Mouse (Mus musculus) lung, embryonic 15.5 days (tissue): ENCODE measurements around the gene Fdx1l. TPM values are rescaled to one million over a fixed set of nuclear protein-coding genes. Genes with fewer than 3 reads are reported as not detected.

Experiments used
- ATAC-seq: fragments of 200-750 bp; cut with Nextera tagmentation; 2 replicates; pipeline ENCODE4 v1.8.0; 2017; ENCODE audit warnings: moderate number of reproducible peaks, borderline replicate concordance; ENCODE audit not compliant: low FRiP score, low TSS enrichment; ENCODE audit errors: extremely low read depth
- H3K27ac ChIP-seq: fragments of 300-500 bp; sonication (generic); 2 replicates; pipeline ENCODE4 v1.5.1; 2015; ENCODE audit warnings: moderate library complexity, mild to moderate bottlenecking, inconsistent platforms
- H3K27me3 ChIP-seq: fragments of 300-500 bp; sonication (generic); 2 replicates; pipeline ENCODE4 v1.6.1; 2015; ENCODE audit warnings: inconsistent platforms
- H3K36me3 ChIP-seq: fragments of 300-500 bp; sonication (generic); 2 replicates; pipeline ENCODE4 v1.6.1; 2015; ENCODE audit warnings: inconsistent platforms
- H3K4me1 ChIP-seq: fragments of 300-500 bp; sonication (generic); 2 replicates; pipeline ENCODE4 v1.6.1; 2015; ENCODE audit warnings: inconsistent platforms
- H3K4me2 ChIP-seq: fragments of 300-500 bp; sonication (generic); 2 replicates; pipeline ENCODE4 v1.6.1; 2015; ENCODE audit warnings: inconsistent platforms, mild to moderate bottlenecking, moderate library complexity
- H3K4me3 ChIP-seq: fragments of 300-500 bp; sonication (generic); 2 replicates; pipeline ENCODE4 v1.5.1; 2015; ENCODE audit warnings: mild to moderate bottlenecking, inconsistent platforms
- H3K9ac ChIP-seq: fragments of 300-500 bp; sonication (generic); 2 replicates; pipeline ENCODE4 v1.6.1; 2015; ENCODE audit warnings: inconsistent platforms
- H3K9me3 ChIP-seq: fragments of 300-500 bp; sonication (generic); 2 replicates; pipeline ENCODE4 v1.6.1; 2016; ENCODE audit warnings: inconsistent platforms
- WGBS: fragments of 180-500 bp; shearing (Covaris S2); methylation state at CpG from one replicate; pipeline ENCODE4 v1.1.7; 2015; 5-methylcytosine and 5-hydroxymethylcytosine counted together
- polyA plus RNA-seq: library from polyadenylated mRNA; unstranded; fragments of >200 nt; fragmentation: Nextera tagmentation; extraction: Ambion mirVana; gene quantifications from 2 replicates; pipeline ENCODE4 v1.2.1, GENCODE M21; 2015

Gene Fdx1l
- polyA plus RNA-seq, 1 experiment from 2014 or later: 55.3 TPM

- no peak for ATAC-seq
- Histone ChIP-seq H3K27ac (no peak overlapping the region), H3K9me3 (no peaks in the 10 kb centered on the region), H3K9ac (no peak overlapping the region), H3K27me3 (peaks cover 79% of the 10 kb centered on the region), H3K4me2 (no peak overlapping the region), H3K4me3 (no peak overlapping the region), H3K36me3 (no peaks in the 10 kb centered on the region), H3K4me1 (peaks cover 71% of the 10 kb centered on the region)
- 5% methylated on average over 17 of the region's 17 CpGs for WGBS
Observed at GRCm38 (mm10) chr9:21034481-21035085, 38.8 kb downstream of the Fdx1l start.

- WGBS: 1% methylated on average over 34 of the region's 34 CpGs
Observed at GRCm38 (mm10) chr9:21033136-21033535, 40.3 kb downstream of the Fdx1l start.

DNA sequence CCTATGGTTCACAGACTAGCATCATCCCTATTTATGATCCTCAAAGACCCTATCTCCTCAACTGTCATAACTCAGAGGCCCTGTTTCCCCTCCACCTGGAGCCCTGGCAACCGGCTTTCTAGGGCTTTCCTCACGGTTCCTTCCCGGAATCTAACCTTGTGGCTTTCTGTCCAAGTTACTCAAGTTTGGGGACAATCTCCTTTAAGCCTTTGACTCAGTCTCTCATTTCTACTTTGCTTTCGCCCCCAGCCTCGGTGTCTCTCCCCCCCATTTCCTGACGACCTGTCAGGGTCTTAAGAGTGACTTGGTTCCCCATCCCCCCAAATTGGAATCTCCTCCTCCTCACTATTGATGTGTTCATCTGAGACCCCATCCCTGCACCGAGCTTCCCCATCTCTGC lies 40.9 kb downstream of the Fdx1l start:
- Histone ChIP-seq H3K4me3 (peak overlapping the region; percentile 50), H3K36me3 (no peaks in the 10 kb centered on the region), H3K27ac (no peak overlapping the region), H3K9ac (peak overlapping the region; percentile 44; the same call in 1 of the 2 replicates), H3K4me1 (peaks cover 80% of the 10 kb centered on the region), H3K27me3 (peaks cover 58% of the 10 kb centered on the region), H3K4me2 (peak overlapping the region; percentile 97), H3K9me3 (no peaks in the 10 kb centered on the region)
- ATAC-seq: no peak
- 3% methylated on average over 7 of the region's 7 CpGs for WGBS

More at GRCm38 (mm10) chr9:21033136-21033535, 40.3 kb downstream of the Fdx1l start:
- Histone ChIP-seq H3K9me3 (no peaks in the 10 kb centered on the region), H3K4me2 (peak overlapping the region; percentile 97), H3K27me3 (peaks cover 65% of the 10 kb centered on the region), H3K4me1 (peaks cover 79% of the 10 kb centered on the region), H3K36me3 (no peaks in the 10 kb centered on the region), H3K27ac (no peak overlapping the region), H3K4me3 (peak overlapping the region; percentile 50), H3K9ac (peak overlapping the region; percentile 44)
- ATAC-seq: peak; percentile 68

GRCm38 (mm10) chr9:21031896-21032351 lies 41.5 kb downstream of the Fdx1l start, which contains the start of gene Icam5:
Gene Icam5, plus strand, starts transcription at chr9:21032073.
- Histone ChIP-seq H3K4me1 (peaks cover 80% of the 10 kb centered on the region), H3K27me3 (peaks cover 53% of the 10 kb centered on the region), H3K4me3 (peak within 1 kb of the TSS; percentile 50), H3K4me2 (peak within 1 kb of the TSS; percentile 97), H3K36me3 (no peaks in the 10 kb centered on the region), H3K27ac (peak within 1 kb of the TSS; percentile 58), H3K9me3 (no peaks in the 10 kb centered on the region), H3K9ac (peak within 1 kb of the TSS; percentile 44)
- ATAC-seq: no peak
- WGBS: under 1% methylated on average over 35 of the region's 35 CpGs

DNA sequence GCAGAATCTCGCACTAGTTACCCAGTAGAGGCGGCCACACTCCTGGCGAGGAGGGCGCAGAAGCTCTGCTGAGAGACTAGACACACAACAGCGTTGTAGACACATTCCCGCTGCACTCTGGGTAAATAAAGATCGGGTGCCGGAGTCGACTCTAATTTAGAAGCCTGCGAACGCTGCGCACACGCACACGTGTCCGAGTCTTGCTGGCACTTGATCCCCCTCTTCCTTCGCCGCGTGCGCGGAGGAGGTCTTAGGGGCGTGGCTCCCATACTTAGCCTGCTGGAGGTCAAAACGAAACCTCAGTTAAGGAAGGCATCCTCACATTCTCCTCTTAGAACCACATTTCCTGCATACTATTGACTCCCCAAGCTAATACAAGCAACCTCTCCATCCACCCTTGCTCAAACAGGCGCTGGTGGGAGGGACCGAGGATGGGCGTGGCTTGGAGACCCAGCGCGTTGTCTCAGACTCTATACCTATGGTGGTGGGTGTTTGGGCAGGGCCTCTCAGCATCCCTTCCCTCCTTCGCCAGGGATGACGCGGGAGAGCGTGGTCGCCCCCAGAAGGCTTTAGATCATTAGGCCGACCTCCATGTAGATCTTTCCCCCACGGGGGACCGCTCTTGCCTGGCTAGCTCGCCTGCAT lies 42.0 kb downstream of the Fdx1l start:
- ATAC-seq: peak; percentile 29; the same call in 1 of the 2 replicates
- Histone ChIP-seq H3K27me3 (peaks cover 47% of the 10 kb centered on the region), H3K36me3 (no peaks in the 10 kb centered on the region), H3K27ac (peak overlapping the region; percentile 58), H3K4me2 (peak overlapping the region; percentile 97), H3K4me1 (peaks cover 78% of the 10 kb centered on the region), H3K9me3 (no peaks in the 10 kb centered on the region), H3K4me3 (peak overlapping the region; percentile 50), H3K9ac (peak overlapping the region; percentile 19; the same call in 1 of the 2 replicates)
- WGBS: under 1% methylated on average over 36 of the region's 36 CpGs

GRCm38 (mm10) chr9:21030781-21031250 lies 42.6 kb downstream of the Fdx1l start:
- 0% methylated on average over 13 of the region's 13 CpGs for WGBS
- Histone ChIP-seq H3K4me2 (peak overlapping the region; percentile 97), H3K36me3 (no peaks in the 10 kb centered on the region), H3K4me1 (peaks cover 73% of the 10 kb centered on the region), H3K9ac (0 out of 2 replicates have a peak overlapping the region, but pooled peaks have one; percentile 16), H3K27ac (peak overlapping the region; percentile 58), H3K4me3 (peak overlapping the region; percentile 50), H3K27me3 (peaks cover 42% of the 10 kb centered on the region), H3K9me3 (no peaks in the 10 kb centered on the region)
- ATAC-seq: peak; percentile 53; the same call in 1 of the 2 replicates

DNA sequence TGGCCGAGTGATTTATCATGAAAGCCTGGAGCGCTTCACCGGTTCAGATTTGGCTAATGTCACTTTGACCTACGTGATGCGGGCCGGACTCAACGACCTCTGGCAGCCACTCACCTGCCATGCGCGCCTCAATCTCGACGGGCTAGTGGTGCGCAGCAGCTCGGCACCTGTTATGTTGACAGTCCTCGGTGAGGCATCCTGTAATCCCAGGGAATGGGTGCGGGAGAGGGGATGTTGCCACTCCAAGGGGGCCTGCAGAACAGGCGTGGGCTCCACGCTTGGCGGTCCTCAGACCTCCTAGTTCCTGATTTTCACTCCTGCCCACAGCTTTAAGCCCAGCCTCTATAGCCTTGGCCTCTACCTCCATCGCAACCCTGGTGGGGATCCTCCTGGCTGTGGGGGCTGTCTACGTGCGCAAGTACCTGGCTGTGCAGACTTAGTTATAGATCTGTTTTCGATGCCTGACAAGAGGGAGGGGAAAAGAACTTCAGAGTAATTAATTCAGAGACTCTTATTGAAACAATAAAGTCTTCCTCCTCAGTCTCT lies 43.3 kb downstream of the Fdx1l start:
- Histone ChIP-seq H3K27me3 (peaks cover 35% of the 10 kb centered on the region), H3K9ac (no peak overlapping the region), H3K4me1 (peaks cover 73% of the 10 kb centered on the region)

GRCm38 (mm10) chr9:21029291-21030054 lies 43.9 kb downstream of the Fdx1l start, which contains the start of gene Icam4:
Gene Icam4, plus strand, starts transcription at chr9:21029373.
- no peak within 1 kb of the TSS for H3K9ac ChIP-seq
- H3K9me3 ChIP-seq: no peaks in the 10 kb centered on the region
- H3K36me3 ChIP-seq: no peaks in the 10 kb centered on the region
- H3K4me1 ChIP-seq: peaks cover 67% of the 10 kb centered on the region
- peak within 1 kb of the TSS; percentile 25 for H3K27ac ChIP-seq
- peak within 1 kb of the TSS; percentile 97 for H3K4me2 ChIP-seq
- H3K4me3 ChIP-seq: peak within 1 kb of the TSS; percentile 50
- ATAC-seq: peak; percentile 2; the same call in 1 of the 2 replicates
- WGBS: 2% methylated on average over 37 of the region's 37 CpGs
- peaks cover 28% of the 10 kb centered on the region for H3K27me3 ChIP-seq

More for the DNA sequence above, 43.3 kb downstream of the Fdx1l start:
- WGBS: 19% methylated on average over 22 of the region's 22 CpGs
- H3K9me3 ChIP-seq: no peaks in the 10 kb centered on the region
- peak overlapping the region; percentile 50 for H3K4me3 ChIP-seq
- no peaks in the 10 kb centered on the region for H3K36me3 ChIP-seq
- 0 out of 2 replicates have a peak overlapping the region, but pooled peaks have one; percentile 25 for H3K27ac ChIP-seq
- peak overlapping the region; percentile 97 for H3K4me2 ChIP-seq
- ATAC-seq: no peak

DNA sequence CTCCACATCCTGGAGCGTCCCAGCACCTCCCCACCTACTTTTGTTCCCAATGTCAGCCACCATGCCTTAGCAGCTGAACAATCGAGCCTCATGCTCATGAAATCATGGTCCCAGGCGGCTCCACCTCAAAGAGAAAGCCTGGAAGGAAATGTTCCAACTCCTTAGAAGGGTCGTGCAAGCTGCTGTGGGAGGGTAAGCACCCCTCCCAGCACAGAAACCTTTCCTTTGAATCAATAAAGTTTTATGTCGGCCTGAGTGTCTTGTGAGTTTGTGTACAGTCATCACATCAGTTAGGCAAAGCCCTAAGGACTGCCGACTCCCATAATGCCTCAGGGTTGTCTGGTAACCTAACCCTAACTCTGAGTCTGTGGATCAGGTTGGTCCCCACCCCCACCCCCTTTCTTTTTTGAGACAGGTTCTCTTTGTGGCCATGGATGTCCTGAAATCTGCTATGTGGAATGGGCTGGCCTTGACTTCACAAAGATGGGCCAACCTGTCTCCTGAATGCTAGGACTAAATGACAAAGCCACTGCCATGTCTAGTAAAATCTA lies 44.8 kb downstream of the Fdx1l start:
- Histone ChIP-seq H3K4me2 (no peak overlapping the region; the same call in 1 of the 2 replicates), H3K9me3 (no peaks in the 10 kb centered on the region), H3K4me1 (peaks cover 65% of the 10 kb centered on the region), H3K36me3 (no peaks in the 10 kb centered on the region), H3K27me3 (peaks cover 21% of the 10 kb centered on the region), H3K27ac (no peak overlapping the region), H3K4me3 (no peak overlapping the region), H3K9ac (no peak overlapping the region)
- whole genome bisulfite sequencing: 61% methylated on average over 6 of the region's 6 CpGs
- no peak for ATAC-seq

GRCm38 (mm10) chr9:21027774-21028290 lies 45.6 kb downstream of the Fdx1l start:
- peaks cover 59% of the 10 kb centered on the region for H3K4me1 ChIP-seq
- H3K27ac ChIP-seq: no peak overlapping the region
- no peak overlapping the region for H3K9ac ChIP-seq
- no peak for ATAC-seq
- no peaks in the 10 kb centered on the region for H3K9me3 ChIP-seq
- peaks cover 13% of the 10 kb centered on the region for H3K27me3 ChIP-seq
- WGBS: 58% methylated on average over 8 of the region's 8 CpGs
- H3K4me3 ChIP-seq: no peak overlapping the region
- no peaks in the 10 kb centered on the region for H3K36me3 ChIP-seq
- H3K4me2 ChIP-seq: peak overlapping the region; percentile 50; the same call in 1 of the 2 replicates

GRCm38 (mm10) chr9:21026849-21027248 lies 46.6 kb downstream of the Fdx1l start:
- Histone ChIP-seq H3K36me3 (no peaks in the 10 kb centered on the region), H3K9me3 (no peaks in the 10 kb centered on the region), H3K4me3 (peak overlapping the region; percentile 37), H3K9ac (peak overlapping the region; percentile 10), H3K27me3 (peaks cover 3% of the 10 kb centered on the region), H3K4me1 (peaks cover 59% of the 10 kb centered on the region), H3K4me2 (peak overlapping the region; percentile 50), H3K27ac (peak overlapping the region; percentile 93; the same call in 1 of the 2 replicates)
- 52% methylated on average over 12 of the region's 12 CpGs for WGBS
- no peak for ATAC-seq
